Mouse (Mus musculus) neural tube, embryonic 10.5 days (tissue): ENCODE measurements around the gene Sptan1.
"Not testable (repeated sequence)": the region's sequence is repeated elsewhere in the genome, so short reads cannot be mapped to it uniquely, and the experiment has no call there.

Source experiments
- DNase-seq: peaks from one replicate; pipeline ENCODE4 v3.0.0-alpha.2; 2017; ENCODE audit warnings: low spot score; ENCODE audit errors: extremely low spot score

Sptan1 gene

DNA sequence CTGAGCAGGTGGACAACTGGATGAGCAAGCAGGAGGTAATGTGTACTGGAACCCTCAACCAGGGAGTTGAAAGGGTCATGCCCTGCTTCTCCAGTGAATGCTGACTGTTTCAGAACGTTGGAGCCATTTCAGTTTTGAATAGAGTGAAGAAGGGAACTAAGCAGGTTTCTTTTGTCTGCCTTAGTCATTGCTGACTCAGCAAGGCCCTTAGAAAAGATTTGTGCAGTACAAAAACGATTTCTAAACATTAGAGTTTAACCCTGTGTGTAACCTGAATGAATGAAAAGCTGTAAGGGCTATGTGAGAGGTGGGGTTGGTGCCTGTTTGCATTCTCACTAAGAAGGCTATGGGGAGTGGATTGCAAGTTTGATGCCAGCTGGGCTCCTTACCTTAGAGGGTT is 26.6 kb downstream of the Sptan1 start:
- no peak for DNase-seq

DNA sequence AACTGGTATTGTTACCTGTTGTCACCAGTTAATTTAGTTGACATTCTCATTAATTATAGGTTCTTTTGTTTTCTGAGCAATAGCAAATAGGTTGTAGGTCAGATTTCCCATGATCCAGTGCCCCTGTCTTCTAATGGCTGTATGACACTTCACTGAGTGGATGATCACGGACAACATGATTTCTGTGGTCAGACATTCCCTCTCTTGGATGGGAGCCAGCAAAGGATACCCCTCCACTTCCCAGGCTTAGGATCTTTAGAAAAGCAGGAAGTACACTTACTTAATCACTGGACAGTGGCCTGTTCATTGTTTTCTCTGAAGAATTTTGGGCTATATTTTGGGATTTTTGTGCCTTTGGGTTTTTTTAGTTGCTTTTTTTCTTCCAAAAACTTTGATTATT is 43.7 kb downstream of the Sptan1 start:
- no peak for DNase-seq

DNA sequence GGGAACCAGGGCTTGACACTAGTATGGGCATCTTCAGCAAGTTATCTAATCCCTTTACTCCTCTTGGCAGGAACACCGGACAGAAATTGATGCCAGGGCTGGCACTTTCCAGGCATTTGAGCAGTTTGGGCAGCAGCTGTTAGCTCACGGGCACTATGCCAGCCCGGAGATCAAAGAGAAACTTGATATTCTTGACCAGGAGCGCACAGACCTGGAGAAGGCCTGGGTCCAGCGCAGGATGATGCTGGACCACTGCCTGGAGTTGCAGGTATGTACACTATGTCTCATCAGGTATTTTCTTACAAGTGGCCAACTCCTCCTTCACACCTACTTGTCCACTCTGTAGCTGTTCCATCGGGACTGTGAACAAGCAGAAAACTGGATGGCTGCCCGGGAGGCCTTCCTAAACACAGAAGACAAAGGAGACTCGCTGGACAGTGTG is 45.5 kb downstream of the Sptan1 start:
- DNase-seq, result no peak

DNA sequence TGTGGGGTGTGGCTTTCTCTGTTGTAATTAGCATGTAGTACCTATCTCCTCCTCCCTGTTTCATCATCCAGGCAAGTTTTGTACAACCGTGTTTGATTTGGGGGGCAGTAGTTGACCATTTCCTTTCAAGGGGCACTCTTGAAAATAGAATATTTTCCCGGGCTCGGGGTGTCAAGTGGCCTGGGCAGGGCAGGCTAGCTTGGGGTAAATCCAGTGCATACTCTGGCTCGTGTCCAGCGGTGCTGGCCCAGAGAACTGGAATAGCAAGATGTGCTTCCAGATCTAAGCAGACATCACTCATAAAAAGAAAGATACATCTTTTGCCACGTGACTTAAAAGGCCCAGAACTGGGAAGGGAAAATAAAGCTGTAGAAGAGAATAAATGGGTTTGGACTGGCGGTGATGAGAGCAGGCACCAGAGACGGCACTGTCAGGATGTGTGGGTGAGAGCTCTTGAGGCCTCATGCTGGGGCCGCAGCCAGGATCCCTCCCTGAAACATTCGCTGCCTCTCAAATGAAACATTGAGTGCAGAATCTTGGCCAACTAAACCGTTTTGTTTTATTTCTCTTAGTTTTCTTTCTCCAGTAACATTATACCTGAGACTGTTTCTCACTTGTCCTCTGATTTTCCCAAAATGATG is 49.1 kb downstream of the Sptan1 start:
- no peak for DNase-seq

DNA sequence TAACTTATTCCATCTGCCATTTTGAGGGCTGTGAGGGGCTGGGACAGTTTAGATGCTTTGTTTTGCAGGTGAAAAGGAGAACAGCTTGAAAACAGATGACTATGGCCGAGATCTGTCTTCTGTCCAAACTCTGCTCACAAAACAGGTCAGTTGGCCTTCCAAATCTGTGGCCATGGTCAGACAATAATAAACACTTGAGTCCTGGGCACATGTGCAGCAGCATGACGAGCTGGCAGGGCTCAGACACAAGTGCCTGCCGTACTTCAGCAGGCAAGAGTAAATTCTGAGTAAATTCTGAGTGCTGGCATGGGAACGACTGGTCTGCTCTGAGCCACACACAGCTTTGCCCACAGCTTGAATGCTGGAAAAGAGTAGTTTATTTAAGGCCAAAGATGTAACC is 60.1 kb downstream of the Sptan1 start:
- no peak for DNase-seq

DNA sequence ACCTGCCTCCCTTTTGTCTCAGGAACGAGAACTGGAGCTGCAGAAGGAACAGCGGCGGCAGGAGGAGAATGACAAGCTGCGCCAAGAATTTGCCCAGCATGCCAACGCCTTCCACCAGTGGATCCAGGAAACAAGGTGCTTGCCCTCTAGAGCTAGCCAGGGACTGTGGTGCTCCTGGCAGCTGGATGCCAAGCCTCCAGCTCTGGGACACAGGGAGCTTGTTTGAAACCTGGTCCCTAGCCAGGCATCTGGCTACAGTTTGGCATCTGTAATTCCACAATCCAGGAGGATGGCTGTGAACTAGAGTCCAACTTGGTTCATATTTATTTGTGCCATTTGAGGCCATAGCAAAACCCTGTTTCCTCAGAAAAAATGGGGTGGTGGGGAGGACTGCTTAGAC is 61.6 kb downstream of the Sptan1 start:
- DNase-seq, result no peak

DNA sequence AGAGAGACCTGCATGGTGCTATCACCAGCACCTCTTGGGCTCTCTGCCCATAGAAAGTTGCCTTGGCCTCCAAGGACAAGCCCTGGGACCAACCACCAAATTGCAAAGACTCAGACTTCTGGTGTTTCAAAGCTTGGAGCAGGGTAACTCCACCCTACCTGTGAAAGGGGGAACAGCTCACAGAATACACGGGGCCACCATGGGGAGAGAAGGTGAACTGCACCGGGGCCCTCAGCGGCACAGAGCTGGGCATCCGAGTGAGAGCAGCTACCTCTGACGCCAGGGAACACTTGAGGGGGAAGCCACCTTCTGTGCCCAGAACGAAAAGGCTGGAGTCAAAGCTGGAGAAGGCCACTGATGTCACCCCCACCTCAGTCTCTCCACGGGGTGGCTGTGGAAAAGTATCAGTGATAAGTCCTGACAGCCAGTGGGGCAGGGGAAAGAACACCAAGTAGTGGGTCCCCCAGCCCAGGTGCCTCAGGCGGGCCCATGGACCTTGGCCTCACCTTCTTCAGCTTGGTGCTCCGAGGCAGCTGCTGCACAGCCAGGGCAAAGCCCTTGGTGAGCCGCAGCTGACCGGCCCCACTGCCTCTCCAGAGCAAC is 67.0 kb downstream of the Sptan1 start:
- no peak for DNase-seq

DNA sequence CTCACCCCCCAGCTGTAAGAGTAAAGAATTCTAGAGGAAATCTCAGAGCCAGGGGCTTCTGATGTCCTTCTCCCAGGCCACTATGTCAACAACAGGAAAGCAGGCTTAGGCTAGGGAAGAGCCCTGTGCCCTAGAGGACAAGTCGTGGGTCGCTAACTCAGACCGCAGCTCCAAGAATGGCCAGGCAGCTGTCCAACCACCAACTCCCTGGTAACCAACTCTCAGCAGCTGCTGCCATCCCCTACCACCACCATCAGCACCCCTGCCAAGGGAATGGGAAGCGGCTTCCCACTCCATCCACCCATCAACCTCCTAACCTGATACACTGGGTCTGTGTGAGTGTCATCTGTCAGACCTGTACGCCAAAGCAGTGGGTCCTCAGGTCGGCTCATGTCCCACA is 67.6 kb downstream of the Sptan1 start:
- DNase-seq, result no peak

DNA sequence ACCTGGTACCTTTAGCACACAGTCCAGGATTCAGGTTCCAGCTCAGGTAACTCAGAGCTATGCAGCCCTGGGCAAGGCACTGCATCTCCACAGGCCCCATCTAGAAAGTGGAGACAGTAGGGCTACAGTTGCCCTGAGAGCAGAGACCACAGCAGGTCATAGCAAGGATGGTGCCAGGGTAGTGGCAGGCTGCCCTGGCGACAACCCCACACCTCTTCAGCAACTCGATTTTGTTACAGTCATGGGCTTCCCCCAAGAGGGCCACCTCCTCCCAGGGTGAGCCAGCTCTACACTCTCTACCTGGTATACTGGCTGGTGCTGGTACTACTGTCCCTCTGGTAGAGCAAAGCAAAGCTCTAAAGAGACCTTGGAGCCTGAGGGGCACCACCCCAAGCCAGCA is 72.4 kb downstream of the Sptan1 start:
- no peak for DNase-seq

DNA sequence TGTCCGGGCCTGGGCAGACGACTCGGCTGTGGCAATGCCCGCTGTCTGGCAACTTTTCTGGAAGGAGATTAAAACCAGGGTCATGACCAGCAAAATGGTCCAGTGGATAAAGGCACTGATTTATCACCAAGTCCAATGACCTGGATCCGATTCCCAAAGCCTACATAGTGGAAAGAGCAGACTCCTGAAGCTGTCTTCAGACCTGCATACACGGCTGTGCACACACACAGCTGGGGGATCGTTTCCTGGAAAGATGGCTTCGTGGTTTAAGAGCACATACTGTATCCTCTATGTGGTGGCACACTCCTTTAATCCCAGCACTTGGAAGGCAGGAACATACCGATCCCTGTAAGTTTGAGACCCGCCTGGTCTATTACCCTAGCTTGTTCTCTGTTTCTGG is 73.0 kb downstream of the Sptan1 start:
- no peak for DNase-seq

DNA sequence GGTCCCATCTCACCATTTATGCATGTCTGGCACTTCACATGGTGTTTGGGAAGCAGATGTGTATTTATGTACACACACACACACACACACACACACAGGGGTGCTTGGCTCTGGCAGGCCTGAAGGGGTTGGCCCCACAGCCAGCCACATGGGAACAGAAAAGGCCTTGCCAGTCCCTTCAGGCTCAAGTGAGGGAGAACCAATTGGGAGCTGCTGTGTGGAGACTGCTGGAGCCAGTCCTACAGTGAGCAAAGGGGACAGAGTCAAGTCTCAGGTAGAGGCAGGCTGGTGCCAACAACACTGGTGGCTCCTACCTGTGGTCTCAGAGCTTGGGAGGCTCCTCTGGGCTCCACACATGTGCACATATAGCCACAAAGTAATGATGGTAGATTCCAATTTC is 74.3 kb downstream of the Sptan1 start:
- DNase-seq, result no peak

DNA sequence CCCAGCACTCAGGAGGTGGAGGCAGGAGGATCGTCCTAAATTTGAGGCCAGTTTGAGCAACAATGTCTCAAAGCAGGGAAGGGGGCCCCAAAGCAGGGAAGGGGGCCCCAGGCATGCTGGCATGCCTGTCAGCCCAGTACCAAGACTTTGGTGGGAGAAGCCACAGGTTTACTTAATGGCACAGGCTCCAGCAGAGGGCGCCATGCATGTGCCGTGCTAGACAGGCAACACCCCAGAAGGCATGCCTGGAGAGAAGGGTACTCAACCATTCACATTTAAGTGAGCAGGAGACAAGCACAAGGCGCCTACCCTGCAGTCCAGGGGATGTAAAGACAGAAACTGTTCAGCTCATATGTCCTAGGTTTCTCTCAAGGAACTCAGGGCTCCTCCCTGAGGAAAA is 77.1 kb downstream of the Sptan1 start:
- peak; percentile 67 for DNase-seq

DNA sequence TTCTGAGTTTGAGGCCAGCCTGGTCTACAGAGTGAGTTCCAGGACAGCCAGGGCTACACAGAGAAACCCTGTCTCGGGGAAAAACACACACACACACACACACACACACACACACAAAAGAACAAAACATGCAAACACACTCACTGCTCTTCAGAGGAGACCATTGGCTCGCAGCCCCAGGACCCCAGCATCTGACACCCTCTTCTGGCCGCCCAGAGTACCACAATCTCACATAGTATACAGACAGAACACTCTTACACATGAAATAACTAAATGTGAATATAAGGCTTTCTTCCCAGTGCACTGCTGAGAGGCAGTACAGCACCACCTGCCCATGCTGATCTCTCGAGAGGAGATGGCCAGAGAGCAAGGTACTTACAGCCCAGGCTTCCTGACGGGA is 79.2 kb downstream of the Sptan1 start:
- no peak for DNase-seq

DNA sequence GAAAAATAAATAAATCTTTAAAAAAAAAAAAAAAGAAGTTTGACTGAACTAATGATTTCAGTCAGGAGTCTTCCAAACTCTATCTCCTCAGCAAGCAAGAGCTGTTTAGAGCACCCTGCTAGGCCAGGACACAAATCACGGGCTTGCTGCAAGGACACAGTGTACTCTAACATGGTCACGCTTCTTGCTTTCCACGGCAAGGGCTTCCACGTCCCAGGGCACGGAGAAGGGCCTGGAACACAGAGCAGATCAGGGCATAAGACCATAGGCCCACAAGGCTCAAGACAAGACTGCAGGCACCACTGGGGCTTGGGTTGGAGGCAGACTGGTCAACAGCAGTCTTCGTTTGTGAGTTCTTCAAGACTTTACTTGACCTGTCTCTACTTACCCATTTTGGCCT is 81.8 kb downstream of the Sptan1 start:
- no peak for DNase-seq

DNA sequence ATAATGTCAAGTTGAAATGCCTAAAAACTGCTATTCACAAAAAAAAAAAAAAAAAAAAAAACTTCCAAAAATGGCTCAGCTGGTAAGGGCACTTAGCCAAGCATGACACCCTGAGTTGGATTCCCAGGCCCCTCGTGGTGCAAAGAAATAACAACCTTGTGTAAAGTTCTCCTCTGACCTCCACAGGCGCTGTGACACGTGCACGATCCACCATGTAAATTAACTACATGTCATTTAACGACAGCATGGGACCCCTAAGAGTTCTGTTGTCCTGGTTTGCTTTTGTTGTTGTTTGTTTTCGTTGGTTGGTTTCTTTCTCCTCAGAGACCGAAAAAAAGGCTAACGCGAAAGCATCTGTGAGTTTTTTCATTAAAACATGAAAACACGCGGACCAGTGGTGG is 82.7 kb downstream of the Sptan1 start:
- no peak for DNase-seq

DNA sequence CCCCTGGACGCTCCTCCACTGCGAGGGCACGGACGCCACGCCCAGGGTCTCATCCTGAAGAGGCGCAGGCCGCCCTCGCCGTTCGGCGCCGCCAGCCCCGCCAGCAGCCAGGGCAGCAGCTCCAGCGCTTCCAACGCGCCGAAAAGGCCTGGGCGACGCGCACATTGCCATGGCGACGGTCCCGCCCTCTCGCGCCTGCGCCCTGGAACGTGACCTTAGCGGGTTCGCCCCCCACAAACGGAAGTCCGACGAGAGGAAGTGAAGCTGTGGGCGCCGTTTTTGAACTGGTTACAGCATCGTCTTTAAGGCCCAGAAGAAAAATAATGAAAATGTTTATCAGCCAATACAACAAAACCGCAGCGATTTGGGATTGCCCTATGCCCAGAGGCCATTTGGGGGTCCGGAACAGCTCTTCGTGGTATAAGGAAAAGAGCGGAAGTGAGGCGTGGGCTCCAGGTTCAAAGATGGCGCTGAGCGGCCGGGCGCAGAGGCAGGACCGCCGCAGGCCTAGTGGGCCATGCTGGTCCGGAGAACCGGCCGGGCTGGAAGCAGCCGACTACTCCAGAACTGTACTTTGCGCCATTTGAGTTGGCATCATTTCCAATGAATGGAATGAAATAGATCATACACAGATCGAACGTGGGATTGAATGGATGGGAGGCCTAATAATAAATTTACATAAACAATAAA is 83.5 kb downstream of the Sptan1 start, which contains the start of gene Wdr34:
Gene Wdr34 (minus strand): TSS at position 183 of the 690 bp plus-strand sequence.
- DNase-seq, result peak; percentile 99

DNA sequence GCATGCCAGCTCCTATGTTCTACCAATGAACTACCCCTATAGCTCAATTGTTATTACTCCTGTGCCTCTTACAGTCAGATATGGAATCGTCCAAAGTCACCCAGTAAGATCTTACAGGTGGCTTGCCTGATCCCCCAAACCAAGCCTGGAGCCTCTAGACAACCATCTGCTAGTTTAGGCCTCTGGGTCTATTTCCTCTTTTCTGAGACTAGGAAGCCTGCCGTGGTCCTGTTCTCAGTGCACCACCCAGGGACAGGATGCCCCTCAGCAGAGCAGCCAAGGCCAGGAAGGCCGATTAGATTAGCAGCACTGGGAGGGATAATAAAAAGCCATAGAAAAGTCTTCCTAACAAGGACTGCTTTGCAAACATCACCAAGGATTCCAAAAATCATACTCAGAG is 84.5 kb downstream of the Sptan1 start:
- no peak for DNase-seq

DNA sequence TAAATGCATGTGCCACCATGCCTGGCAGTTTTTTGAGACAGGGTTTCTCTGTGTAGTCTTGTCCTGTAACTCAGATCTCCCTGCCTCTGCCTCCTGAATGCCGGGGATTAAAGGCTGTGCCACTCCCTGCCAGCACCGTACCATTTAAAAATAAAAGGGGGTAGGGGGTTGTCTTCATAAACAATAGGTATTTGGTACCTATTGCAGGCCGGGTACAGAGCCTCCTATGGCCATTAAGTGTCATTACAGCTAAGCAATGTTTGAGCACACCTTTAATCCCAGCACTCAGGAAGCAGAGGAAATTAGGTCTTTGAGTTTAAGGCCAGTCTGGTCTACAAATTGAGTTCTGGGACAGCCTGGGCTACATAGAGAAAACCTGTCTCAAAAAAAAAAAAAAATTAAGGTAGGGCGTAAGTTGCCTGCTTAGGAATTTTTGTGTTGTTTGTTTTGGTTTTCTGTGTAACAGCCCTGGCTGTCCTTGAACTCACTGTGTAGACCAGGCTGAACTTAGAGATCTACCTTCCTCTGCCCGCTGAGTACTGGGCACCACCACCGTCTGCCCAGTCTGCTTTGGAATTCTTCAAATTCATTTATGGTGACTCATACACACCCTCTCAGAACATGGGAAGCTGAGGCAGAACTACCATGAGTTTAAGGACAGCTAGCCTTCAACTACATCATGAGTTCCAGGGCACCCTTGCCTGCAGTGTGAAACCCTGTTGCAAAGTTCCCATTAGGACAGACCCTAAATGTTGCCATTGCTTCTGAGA is 86.8 kb downstream of the Sptan1 start:
- DNase-seq, result no peak

DNA sequence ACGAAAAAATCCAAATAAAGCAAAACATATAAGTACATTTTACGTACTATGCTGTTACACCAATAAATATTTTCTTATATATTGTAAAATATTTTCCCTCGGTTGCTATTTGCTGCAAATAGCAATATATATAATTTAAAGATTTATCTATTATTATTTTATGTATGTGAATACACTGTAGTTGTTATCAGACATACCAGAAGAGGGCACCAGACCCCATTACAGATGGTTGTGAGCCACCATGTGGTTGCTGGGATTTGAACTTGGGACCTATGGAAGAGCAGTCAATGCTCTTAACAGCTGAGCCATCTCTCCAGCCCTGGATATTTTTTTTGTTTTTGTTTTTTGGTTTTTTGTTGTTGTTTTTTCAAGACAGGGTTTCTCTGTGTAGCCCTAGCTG is 90.0 kb downstream of the Sptan1 start:
- DNase-seq, result not testable (repeated sequence)

DNA sequence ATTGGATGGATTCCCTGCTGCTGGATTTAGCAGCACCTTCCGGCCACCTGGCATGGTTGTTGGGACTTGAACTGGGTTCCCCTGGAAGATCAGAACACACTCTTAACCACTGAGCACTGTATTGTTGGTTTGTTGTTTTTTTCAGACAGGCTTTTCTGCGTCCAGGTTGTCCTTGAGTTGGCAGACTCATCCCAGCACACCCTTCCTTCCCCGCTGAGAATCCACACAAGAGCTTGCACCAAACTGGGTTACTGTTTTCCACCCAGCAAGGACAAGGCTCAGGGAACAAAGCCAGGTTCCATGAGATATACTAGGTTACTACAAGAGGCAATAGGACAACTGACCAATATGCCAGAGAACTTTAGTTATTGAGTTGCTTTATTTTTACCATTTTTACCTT is 91.4 kb downstream of the Sptan1 start:
- no peak for DNase-seq

DNA sequence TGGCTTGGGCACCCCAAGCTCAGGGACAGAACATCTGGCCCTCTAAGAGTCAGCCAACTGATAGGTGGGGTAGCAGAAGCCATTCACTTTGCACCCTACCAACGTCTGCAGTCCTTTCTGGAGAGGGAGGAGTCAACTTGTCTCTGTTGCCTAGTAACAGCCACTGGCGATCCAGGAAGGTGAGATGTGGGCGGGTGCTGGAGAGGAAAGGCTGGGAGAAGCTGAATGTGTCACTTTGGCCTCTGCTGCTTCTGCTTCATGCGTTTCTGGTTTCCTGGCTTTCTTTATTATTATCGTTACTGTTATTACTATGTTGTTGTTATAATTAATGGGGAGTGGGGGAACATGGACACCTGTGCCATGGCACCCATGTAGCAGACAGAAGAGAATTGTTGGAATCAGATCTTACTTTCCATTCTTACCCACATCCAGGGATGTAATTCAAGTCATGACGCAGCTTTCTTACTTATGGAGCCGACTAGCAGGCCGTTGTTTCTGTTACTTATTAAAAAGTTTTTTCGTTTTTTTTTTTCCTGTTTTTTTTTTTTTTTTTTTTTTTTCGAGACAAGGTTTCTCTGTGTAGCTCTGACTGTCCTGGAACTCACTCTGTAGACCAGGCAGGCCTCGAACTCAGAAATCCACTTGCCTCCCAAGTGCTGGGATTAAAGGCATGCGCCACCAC is 92.0 kb downstream of the Sptan1 start, which contains the start of gene Set:
Gene Set (plus strand): TSS at position 156 of the 682 bp plus-strand sequence.
- no peak for DNase-seq
